In the genomic region with DNA sequence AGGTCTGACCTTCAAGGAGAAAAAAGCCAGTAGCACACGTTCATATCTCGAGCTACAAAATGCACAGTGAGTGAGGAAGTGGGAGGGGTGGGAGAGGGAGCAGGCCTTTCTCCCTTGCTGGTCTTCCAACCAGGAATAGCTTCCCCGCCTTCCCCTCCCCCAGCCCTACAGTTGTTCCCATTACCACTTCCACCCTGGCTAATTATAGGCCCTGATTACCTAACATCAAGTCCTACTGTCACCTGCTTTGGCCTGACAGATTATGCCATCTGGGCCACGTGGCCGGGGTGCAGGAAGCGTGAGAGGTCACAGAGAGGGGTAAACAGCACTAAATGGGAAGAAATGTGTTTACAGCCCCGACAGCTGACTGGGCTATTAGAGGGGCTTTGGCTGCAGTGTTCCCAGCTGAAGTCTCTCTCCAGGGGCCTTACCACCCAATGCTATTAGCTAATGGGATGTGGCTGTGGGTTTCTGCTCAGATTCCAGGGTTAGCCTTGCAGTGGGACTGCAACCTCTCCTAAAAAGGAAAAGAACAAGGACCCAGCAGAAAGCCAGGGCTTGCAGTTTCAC, we compare ENCODE assay signal across 8 mouse cellular contexts.
DNase-seq lines count a peak whose midpoint lies in the region; ATAC-seq lines count a peak whose summit lies in the region.

No protein-coding gene starts in this region.

- peak; percentile 27 for DNase-seq in embryo, embryonic 9.5 days (ENCODE audit: extremely low spot score)
- peak; percentile 17 for DNase-seq in kidney, postnatal 14 days
- DNase-seq in spleen, postnatal 36 days (ENCODE audit: low spot score in 2 of 2): no peak
- DNase-seq in testis, postnatal 10 days (ENCODE audit: low spot score): no peak
- no peak for DNase-seq in left cerebral cortex, postnatal 10 days (ENCODE audit: extremely low spot score in 1 of 2, low spot score in 2 of 2)

- peak; percentile 54; the same call in 1 of the 2 replicates for ATAC-seq in heart, embryonic 13.5 days (ENCODE audit: extremely low read depth, insufficient number of reproducible peaks, low FRiP score, low TSS enrichment)
- ATAC-seq in megakaryocyte-erythroid progenitor cell, adult 5-6 weeks (replicated peaks; ENCODE audit: low FRiP score, low TSS enrichment, poor library complexity, severe bottlenecking): peak; percentile 34; the same call in 1 of the 2 replicates

- peaks cover 15% of the 10 kb centered on the region for H3K4me1 ChIP-seq in brown adipose tissue, adult 24 weeks (ENCODE audit: control insufficient read depth, insufficient read depth, insufficient read length, low read length)
- peaks cover 16% of the 10 kb centered on the region for H3K4me1 ChIP-seq in heart, embryonic 13.5 days

- H3K9ac ChIP-seq in heart, embryonic 13.5 days: 0 out of 2 replicates have a peak overlapping the region, but pooled peaks have one; percentile 35

- no peak overlapping the region for H3K4me3 ChIP-seq in brown adipose tissue, adult 24 weeks (ENCODE audit: insufficient read depth, low read depth, low read length)
- H3K4me3 ChIP-seq in heart, embryonic 13.5 days: no peak overlapping the region

- intact Hi-C loops in left cerebral cortex, postnatal 10 days (cut with DNase I): no loop called here

- 0 out of 2 replicates have a peak overlapping the region, but pooled peaks have one; percentile 3 for H3K27ac ChIP-seq in brown adipose tissue, adult 24 weeks (replicated peaks; ENCODE audit: low read depth, low read length)
- peak overlapping the region; percentile 78 for H3K27ac ChIP-seq in heart, embryonic 13.5 days (replicated peaks)

- H3K9me3 ChIP-seq in heart, embryonic 13.5 days: no peaks in the 10 kb centered on the region

- H3K36me3 ChIP-seq in heart, embryonic 13.5 days: no peaks in the 10 kb centered on the region

- WGBS in heart, embryonic 13.5 days: 2% methylated on average over 7 of the region's 7 CpGs

- H3K27me3 ChIP-seq in heart, embryonic 13.5 days (replicated peaks): no peaks in the 10 kb centered on the region

- H3K4me2 ChIP-seq in heart, embryonic 13.5 days: peak overlapping the region; percentile 32

Comparison
In these comparisons a context has a peak if more than half of its experiments do, and no peak if none do; other contexts are left out.
1. DNase-seq: peak in embryo, embryonic 9.5 days (single experiment) and kidney, postnatal 14 days (single experiment); none in spleen, postnatal 36 days (0 of 2), testis, postnatal 10 days (single experiment) and left cerebral cortex, postnatal 10 days (0 of 2).